Mouse (Mus musculus) macrophage (primary cell): ENCODE measurements around the gene Slc12a7. TPM values are rescaled to one million over a fixed set of nuclear protein-coding genes. Genes with fewer than 3 reads are reported as not detected.
"Not testable (repeated sequence)": the region's sequence is repeated elsewhere in the genome, so short reads cannot be mapped to it uniquely, and the experiment has no call there.

ENCODE experiments used
- H3K27ac ChIP-seq: fragments of 350-480 bp; formaldehyde crosslinking; 2 replicates; pipeline ENCODE4 v1.9.0; 2021
- H3K36me3 ChIP-seq: fragments of 350-480 bp; formaldehyde crosslinking; 2 replicates; pipeline ENCODE4 v1.9.0; 2021; ENCODE audit errors: inconsistent target
- H3K4me3 ChIP-seq: fragments of 350-480 bp; formaldehyde crosslinking; 2 replicates; pipeline ENCODE4 v1.9.0; 2021; ENCODE audit errors: inconsistent target
- H3K79me2 ChIP-seq: fragments of 350-480 bp; formaldehyde crosslinking; 2 replicates; pipeline ENCODE4 v1.9.0; 2021; ENCODE audit errors: inconsistent target
- WGBS: methylation state at CpG from one replicate; pipeline ENCODE4 v1.1.7; 2026; ENCODE audit warnings: inconsistent platforms; ENCODE audit not compliant: missing documents; 5-methylcytosine and 5-hydroxymethylcytosine counted together
- polyA plus RNA-seq: library from polyadenylated mRNA; stranded (reverse); fragments of 250-400 nt; gene quantifications from 3 replicates; pipeline ENCODE4 v1.2.4, GENCODE M21; 2018; ENCODE audit warnings: inconsistent platforms

Slc12a7 gene
- polyA plus RNA-seq, 1 experiment from 2014 or later = 26.2 TPM

GRCm38 (mm10) chr13:73734379-73734778 is 1.5 kb downstream of the Slc12a7 start:
- Histone ChIP-seq H3K79me2 (no peaks in the 10 kb centered on the region), H3K36me3 (no peaks in the 10 kb centered on the region), H3K27ac (no peak overlapping the region), H3K4me3 (no peak overlapping the region)
- 100% methylated on average over 1 of the region's 1 CpGs for WGBS

- 98% methylated on average over 8 of the region's 8 CpGs for WGBS
- Histone ChIP-seq H3K79me2 (no peaks in the 10 kb centered on the region), H3K27ac (no peak overlapping the region), H3K4me3 (no peak overlapping the region), H3K36me3 (no peaks in the 10 kb centered on the region)
Measured at GRCm38 (mm10) chr13:73735270-73735669, 2.4 kb downstream of the Slc12a7 start.

GRCm38 (mm10) chr13:73735928-73736327 is 3.0 kb downstream of the Slc12a7 start:
- H3K27ac ChIP-seq = no peak overlapping the region
- H3K79me2 ChIP-seq = no peaks in the 10 kb centered on the region
- WGBS = 57% methylated on average over 2 of the region's 2 CpGs

GRCm38 (mm10) chr13:73736943-73737342 is 4.0 kb downstream of the Slc12a7 start:
- Histone ChIP-seq H3K27ac (no peak overlapping the region), H3K36me3 (no peaks in the 10 kb centered on the region), H3K4me3 (no peak overlapping the region), H3K79me2 (no peaks in the 10 kb centered on the region)
- 22% methylated on average over 3 of the region's 3 CpGs for WGBS

More at GRCm38 (mm10) chr13:73735928-73736327, 3.0 kb downstream of the Slc12a7 start:
- Histone ChIP-seq H3K36me3 (no peaks in the 10 kb centered on the region), H3K4me3 (no peak overlapping the region)

- not testable (repeated sequence) for H3K79me2 ChIP-seq, H3K27ac ChIP-seq, H3K4me3 ChIP-seq, H3K36me3 ChIP-seq
- WGBS = 53% methylated on average over 1 of the region's 2 CpGs
Measured at GRCm38 (mm10) chr13:73740399-73740944, 7.6 kb downstream of the Slc12a7 start.

GRCm38 (mm10) chr13:73742944-73743343 is 10.1 kb downstream of the Slc12a7 start:
- Histone ChIP-seq H3K4me3 (no peak overlapping the region), H3K36me3 (no peaks in the 10 kb centered on the region), H3K27ac (no peak overlapping the region), H3K79me2 (no peaks in the 10 kb centered on the region)
- WGBS = 84% methylated on average over 4 of the region's 4 CpGs

- no peak overlapping the region for H3K27ac ChIP-seq
- H3K36me3 ChIP-seq = no peaks in the 10 kb centered on the region
- no peak overlapping the region for H3K4me3 ChIP-seq
- WGBS = 93% methylated on average over 2 of the region's 3 CpGs
- no peaks in the 10 kb centered on the region for H3K79me2 ChIP-seq
Measured at GRCm38 (mm10) chr13:73743662-73744061, 10.8 kb downstream of the Slc12a7 start.

- H3K36me3 ChIP-seq = no peaks in the 10 kb centered on the region
- H3K79me2 ChIP-seq = no peaks in the 10 kb centered on the region
- no peak overlapping the region for H3K4me3 ChIP-seq
- H3K27ac ChIP-seq = no peak overlapping the region
- WGBS = 18% methylated on average over 15 of the region's 15 CpGs
Measured at GRCm38 (mm10) chr13:73748663-73749440, 16.0 kb downstream of the Slc12a7 start.

- no peaks in the 10 kb centered on the region for H3K36me3 ChIP-seq
- no peak overlapping the region for H3K4me3 ChIP-seq
- H3K27ac ChIP-seq = no peak overlapping the region
- no peaks in the 10 kb centered on the region for H3K79me2 ChIP-seq
- WGBS = 65% methylated on average over 6 of the region's 6 CpGs
Measured at GRCm38 (mm10) chr13:73750435-73750834, 17.5 kb downstream of the Slc12a7 start.

- Histone ChIP-seq H3K36me3 (no peaks in the 10 kb centered on the region), H3K27ac (no peak overlapping the region)
- 90% methylated on average over 3 of the region's 3 CpGs for WGBS
Measured at GRCm38 (mm10) chr13:73751284-73751683, 18.4 kb downstream of the Slc12a7 start.

GRCm38 (mm10) chr13:73755809-73756208 is 22.9 kb downstream of the Slc12a7 start:
- 90% methylated on average over 3 of the region's 3 CpGs for WGBS
- Histone ChIP-seq H3K79me2 (no peaks in the 10 kb centered on the region), H3K27ac (no peak overlapping the region), H3K4me3 (no peak overlapping the region), H3K36me3 (no peaks in the 10 kb centered on the region)

More at GRCm38 (mm10) chr13:73751284-73751683, 18.4 kb downstream of the Slc12a7 start:
- Histone ChIP-seq H3K4me3 (no peak overlapping the region), H3K79me2 (no peaks in the 10 kb centered on the region)

GRCm38 (mm10) chr13:73756916-73757315 is 24.0 kb downstream of the Slc12a7 start:
- Histone ChIP-seq H3K27ac (no peak overlapping the region), H3K36me3 (no peaks in the 10 kb centered on the region), H3K79me2 (no peaks in the 10 kb centered on the region), H3K4me3 (no peak overlapping the region)
- 88% methylated on average over 2 of the region's 2 CpGs for WGBS

- H3K27ac ChIP-seq = no peak overlapping the region
- H3K4me3 ChIP-seq = no peak overlapping the region
- H3K36me3 ChIP-seq = no peaks in the 10 kb centered on the region
- no peaks in the 10 kb centered on the region for H3K79me2 ChIP-seq
Measured at GRCm38 (mm10) chr13:73757362-73757761, 24.5 kb downstream of the Slc12a7 start.

GRCm38 (mm10) chr13:73759596-73759995 is 26.7 kb downstream of the Slc12a7 start:
- no peak overlapping the region for H3K27ac ChIP-seq
- WGBS = 91% methylated on average over 3 of the region's 3 CpGs
- peaks cover 6% of the 10 kb centered on the region for H3K79me2 ChIP-seq
- no peak overlapping the region for H3K4me3 ChIP-seq
- H3K36me3 ChIP-seq = no peaks in the 10 kb centered on the region

- Histone ChIP-seq H3K36me3 (no peaks in the 10 kb centered on the region), H3K79me2 (peaks cover 12% of the 10 kb centered on the region), H3K4me3 (no peak overlapping the region), H3K27ac (no peak overlapping the region)
- WGBS = 77% methylated on average over 3 of the region's 3 CpGs
Measured at GRCm38 (mm10) chr13:73760126-73760525, 27.2 kb downstream of the Slc12a7 start.
